Mouse (Mus musculus): Measurements from ENCODE around the gene Cox7a1.

DNA sequence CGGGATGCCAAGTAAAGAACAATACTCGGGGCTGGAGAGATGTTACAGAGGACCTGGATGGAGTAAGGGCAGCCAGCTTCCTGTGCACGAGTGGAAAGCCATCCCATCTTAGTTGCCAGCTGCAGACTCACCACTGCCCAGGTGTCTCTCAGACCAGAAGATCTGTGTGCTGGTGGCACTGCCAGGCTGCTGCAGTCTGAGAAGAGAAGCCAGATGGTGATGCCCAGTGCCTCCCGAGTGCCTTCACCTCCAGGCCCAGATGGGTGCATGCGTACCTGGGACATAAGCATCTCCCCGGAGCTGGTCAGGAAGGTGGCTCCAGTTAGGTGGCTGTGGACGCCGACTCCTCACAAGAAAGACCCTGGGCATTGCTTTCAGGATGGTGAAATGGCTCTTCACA lies 51.1 kb downstream of the Cox7a1 start:
- no peak for TF ChIP-seq POLR2A (IDR thresholded peaks at IDR 0.05; ENCODE audit: insufficient read depth, low read length)
- TF ChIP-seq CTCF (IDR thresholded peaks at IDR 0.05; ENCODE audit: low read depth, low read length) = no peak
- no peak for TF ChIP-seq EP300 (IDR thresholded peaks at IDR 0.05; ENCODE audit: insufficient read depth, low read depth, low read length)
